Mouse (Mus musculus): ENCODE measurements around the gene Actg2.
A peak's percentile ranks its signal among the peaks of the same experiment; 100 is the strongest.

The Actg2 gene

DNA sequence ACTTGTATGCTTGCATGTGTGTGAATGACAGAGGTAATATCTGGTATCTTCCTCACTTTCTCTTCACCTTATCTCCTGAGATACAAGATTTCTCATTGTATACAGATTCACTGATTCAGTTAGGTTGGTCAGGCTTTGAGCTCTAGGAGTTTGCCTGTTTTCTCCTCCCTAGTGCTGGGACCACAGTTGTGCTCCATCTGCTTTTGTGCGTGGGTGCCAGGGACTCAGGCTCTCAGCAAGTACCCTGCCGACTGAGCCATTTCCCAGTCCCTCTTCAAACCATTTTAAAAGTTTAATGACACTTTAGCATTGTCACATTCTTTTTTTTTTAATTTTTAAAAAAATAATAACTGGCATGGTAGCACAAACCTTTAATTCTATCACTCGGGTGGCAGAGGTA lies 20.9 kb downstream of the Actg2 start:
- DNase-seq (ENCODE audit: low read depth, low spot score): no peak

DNA sequence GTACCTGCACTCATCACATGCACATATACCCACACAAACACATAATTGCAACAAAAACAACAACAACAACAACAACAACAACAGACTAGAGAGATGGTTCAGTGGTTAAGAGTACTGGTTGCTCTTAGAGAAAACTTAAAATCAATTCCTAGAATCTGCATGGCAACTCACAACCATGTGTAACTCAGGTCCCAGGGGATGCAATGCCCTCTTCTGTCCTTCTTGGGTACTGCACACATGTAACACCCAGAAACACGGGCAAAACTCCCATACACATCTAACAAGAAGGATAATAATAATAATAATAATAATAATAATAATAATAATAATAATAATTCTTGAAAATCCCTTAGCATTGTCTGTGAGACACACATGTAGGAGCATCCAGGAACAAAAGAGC lies 23.6 kb downstream of the Actg2 start:
- peak; percentile 89 for DNase-seq (ENCODE audit: low read depth, low spot score)

DNA sequence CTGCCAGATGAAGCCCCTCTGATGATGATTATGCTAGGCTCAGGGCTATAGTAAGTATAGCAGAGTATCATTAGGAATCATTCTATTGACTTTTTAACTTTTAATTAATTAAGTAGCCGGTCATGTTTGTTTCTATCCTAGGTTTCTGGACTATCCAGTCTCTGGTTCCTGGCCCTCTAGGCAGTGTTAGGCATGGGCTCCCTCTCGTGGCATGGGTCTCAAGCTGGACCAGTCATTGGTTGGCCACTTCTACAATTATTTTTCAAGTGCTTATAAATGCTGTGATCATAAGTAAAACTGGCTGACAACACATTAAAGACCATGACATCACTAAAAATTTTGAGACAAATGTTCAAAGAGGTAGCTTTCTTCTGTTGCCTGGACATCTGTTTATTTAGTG lies 25.9 kb downstream of the Actg2 start:
- DNase-seq (ENCODE audit: low read depth, low spot score): no peak

DNA sequence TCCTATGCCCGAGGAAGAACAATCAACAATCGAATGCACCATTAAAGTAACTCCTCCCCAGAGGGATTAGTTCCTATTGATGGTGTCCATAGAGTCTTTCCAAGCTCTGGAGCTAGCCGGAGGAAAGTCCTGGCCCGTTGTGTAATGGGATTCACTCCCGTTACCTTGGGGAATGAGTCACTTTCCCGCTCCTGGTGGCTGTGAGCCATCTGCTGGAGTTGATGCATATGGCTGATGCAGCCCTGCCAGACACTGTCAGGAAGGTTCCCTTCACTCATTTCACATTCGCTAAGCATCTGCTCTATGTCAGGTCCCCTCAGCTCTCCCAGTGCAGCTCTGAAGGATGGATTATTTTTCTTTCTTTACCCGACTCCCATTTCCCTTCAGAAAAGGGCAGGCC lies 26.6 kb downstream of the Actg2 start:
- DNase-seq (ENCODE audit: low read depth, low spot score): no peak

DNA sequence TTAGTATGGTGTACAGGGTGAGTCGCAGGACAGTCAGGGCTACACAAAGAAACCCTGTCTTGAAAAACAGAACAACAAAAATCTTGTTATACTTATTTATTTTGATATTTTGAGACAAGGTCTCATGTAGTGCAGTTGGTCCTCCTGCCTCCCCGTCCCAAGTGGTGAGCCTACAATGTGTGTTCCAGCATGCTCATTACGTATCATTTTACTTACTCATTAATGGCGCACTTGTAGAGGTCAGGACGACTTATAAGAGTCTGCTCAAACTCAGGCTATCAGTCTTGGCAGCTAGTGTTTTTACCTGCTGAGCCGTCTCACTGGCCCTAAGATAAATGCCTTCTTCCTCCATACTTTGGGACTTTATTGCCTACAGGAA lies 28.9 kb downstream of the Actg2 start:
- no peak for DNase-seq (ENCODE audit: low read depth, low spot score)

DNA sequence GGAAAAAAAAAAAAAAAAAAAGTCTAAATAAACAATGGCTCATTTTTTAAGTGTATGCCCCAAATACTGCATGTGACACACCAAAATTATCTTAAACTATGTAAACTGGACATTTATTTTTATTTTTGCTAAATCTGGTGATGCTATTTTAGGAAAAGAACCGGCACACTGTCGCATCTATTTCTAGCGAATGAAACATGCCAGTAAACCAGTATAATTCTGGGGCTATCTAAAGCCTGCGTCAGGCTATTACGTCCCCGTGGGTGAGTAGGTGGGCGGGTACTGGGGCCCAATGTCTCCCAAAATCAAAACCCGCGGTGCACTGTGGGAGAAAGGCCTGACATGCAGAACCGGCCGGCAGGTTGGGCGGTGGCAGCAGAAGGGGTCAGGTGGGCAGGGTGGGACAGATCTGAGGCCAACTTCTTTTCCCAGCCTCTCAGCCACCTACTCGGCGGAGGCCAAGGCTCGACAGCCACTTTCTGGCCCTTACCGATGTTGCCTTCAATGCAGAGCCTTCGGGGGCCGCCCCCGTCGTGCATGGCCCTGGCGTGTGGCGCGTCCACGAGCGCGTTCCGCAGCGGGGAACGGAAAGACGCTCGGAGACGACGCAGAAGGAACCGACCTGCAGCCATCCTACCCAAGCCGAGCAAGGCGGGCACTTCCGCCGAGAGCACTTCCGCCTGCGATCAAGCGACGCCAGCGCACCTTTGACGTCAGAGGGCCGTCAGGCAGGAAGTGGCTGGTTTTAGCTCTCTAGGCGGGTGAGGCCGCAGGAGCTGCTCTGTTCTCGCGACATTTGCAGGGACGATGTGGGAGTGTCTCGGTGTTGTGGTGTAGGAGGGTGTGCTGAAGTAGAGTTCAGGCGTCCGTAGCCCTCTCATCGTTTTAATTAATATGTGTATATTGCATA lies 29.6 kb downstream of the Actg2 start, which contains the start of gene Dguok:
TSS of gene Dguok (minus strand) at position 712 of the 910 bp plus-strand sequence.
- peak; percentile 100 for DNase-seq (ENCODE audit: low read depth, low spot score)

DNA sequence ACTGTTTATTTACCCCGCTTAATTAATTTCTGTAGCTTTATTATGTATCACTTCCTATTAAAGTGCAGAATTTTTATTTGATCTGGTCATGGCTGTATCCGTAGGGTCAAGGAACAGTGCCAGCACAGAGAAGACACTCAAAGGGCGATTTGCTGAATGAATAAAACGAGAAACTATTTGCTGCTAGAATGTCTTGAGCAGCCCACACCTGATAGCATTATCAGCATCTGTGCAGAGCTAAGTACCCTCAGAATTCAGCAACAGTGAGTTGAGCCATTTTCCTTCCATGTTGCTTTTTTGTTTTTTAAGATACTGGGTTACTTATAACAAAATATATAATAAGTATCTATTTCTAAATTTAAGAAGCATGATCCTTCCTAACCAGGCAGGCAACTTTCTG lies 30.5 kb downstream of the Actg2 start:
- no peak for DNase-seq (ENCODE audit: low read depth, low spot score)

DNA sequence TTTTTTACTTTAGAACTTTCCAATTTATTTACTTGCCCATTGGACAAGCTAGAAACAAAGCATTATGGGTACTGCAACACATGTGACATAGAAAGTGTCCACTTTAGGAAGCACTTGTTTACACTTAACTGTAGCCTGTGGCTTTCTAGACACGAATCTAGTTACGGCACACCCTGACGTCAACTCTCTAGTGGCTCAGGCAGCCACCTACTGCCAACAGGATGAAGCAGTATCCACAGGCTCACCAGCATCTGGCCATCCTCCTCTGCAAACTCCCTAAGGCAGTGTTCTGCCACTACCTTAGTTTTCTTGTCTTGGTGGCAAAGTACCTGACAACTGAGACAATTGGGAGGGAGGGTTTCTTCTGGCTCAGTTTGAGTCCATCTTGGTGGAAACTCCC lies 32.7 kb downstream of the Actg2 start:
- no peak for DNase-seq (ENCODE audit: low read depth, low spot score)

DNA sequence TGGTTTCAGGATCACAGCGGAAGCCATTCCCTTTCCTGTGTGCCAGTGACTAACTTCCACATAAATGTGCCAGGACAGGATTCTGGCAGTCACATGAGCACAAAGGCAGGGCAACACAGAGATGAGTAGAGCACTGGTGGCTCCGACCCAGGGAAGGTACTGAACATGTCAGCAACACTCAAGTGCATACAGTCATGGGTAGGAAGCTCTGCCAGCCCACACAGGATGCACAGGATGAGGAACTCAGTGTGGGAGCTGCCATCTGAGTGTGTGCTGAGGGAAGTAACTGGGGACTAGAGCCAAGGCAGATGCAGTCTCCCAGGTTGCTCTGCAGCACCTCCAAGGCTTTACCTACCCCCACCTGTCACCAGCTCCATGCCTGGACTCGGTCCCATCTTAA lies 33.4 kb downstream of the Actg2 start:
- no peak for DNase-seq (ENCODE audit: low read depth, low spot score)

DNA sequence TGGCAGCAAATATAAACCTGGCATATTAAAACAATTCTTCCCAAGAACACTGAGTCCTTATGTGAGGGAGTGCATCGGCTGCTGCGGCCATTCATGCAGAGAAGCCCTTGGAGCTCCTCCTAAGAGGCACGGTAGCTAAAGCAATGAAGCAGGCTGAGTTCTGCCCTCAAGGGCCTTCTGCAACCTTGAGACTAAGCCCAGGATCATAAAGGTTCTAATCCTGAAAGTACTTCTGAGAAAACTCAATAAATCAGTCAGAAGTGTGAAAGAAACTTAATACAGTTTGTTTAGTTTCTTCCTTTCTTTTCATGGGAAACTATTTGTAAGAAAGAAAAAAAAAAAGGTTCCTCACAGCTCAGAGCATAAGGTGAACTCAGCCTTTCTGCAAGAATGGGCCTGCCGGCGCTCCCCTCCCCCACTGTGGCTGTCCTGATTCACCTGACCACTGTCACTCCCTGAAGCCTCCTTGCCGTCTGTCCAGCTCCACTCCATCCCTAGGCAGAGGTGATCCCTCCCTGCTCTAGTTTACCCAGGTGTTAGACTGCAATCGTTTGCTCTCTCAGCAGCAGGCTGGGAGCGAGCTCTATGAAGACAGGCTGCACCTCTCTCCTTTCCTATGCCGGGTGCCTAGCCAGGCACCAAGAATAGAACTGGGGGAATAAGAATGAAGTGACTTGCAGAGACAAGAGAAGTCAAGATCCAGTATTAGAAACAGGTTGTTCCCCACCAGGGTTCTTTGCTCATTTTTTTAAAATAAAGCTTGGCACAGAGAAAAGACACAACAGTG lies 34.3 kb downstream of the Actg2 start:
- DNase-seq (ENCODE audit: low read depth, low spot score): no peak

DNA sequence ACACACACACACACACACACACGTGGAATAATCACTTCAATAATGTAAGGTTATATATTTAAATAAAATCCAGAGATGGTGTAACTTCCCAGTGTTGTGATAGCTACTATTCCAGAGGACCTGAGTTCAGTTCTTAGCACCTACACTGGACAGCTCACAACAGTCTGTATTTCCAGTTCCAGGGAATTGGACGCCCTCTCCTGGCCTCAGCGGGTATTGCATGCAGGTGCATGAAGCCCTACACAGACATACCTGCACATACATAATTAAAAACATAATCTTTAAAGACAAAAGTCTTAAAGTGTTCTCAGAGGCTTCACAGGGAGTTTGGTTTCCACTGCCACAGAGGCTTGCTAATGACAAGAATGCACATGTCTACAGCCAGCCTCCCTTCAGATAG lies 35.6 kb downstream of the Actg2 start:
- DNase-seq (ENCODE audit: low read depth, low spot score): peak; percentile 54

DNA sequence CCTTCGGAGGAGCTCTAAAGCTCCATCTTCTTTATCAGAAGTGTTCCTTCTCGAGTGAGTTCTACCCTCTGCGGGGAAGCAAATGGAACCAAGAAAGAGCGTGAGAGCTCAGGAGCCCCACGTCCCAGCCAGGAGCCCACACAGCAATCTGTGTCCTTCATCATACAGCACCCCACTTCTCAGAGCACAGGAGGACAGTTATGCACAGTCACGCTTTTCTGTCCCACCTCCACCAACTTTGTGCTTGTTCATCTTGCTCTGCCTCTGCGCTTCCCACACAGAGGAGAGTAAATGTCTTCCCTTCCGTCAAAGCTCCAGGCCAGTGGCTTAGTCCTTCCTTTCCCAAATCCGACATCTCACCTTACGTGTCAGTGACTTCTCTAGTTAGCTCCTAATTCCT lies 37.0 kb downstream of the Actg2 start:
- no peak for DNase-seq (ENCODE audit: low read depth, low spot score)

DNA sequence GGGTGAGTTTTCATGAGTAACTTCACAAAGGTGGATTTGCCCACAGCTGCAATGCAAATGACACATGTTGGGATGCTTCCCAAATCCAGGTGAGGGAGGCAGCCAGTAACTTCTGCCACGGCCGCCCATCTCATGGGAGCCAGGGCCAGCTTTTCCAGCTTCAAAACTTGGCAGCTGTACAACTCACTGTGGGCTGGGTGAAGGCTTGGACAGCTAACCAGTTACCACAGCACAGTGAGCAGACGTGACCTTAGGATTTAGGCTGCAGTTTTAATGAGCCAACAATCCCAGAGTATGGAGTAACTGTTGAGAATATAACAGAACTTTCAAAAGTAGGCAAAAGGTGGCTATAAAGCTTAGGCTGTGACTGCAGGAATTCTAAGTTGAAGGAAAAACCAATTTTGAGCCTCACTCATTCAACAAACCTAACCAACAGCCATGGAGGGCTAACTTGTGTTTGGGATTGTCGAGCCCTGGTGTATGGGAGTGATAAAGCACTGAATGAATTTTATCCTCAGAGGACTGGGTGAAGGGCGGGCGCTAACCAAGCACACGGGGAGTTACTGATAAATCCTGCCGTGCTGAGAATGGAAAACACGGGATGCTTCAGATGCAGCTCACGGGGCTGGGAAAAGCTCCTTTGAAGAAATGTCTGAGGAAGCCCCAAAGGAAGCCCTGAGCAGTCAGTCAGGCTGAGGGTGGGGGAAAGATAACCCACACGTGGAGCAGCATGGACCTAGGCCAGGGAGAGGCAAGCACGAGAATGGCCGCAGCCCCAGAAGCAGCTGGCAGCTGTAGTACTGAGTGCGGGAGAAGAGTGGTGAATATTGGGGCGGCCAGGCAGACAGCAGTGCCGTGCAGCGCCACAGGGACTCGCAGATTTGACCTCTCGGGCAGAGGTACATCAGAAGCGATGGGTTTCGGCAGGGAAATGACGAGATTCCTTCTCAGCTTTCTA lies 39.0 kb downstream of the Actg2 start:
- DNase-seq (ENCODE audit: low read depth, low spot score): no peak

DNA sequence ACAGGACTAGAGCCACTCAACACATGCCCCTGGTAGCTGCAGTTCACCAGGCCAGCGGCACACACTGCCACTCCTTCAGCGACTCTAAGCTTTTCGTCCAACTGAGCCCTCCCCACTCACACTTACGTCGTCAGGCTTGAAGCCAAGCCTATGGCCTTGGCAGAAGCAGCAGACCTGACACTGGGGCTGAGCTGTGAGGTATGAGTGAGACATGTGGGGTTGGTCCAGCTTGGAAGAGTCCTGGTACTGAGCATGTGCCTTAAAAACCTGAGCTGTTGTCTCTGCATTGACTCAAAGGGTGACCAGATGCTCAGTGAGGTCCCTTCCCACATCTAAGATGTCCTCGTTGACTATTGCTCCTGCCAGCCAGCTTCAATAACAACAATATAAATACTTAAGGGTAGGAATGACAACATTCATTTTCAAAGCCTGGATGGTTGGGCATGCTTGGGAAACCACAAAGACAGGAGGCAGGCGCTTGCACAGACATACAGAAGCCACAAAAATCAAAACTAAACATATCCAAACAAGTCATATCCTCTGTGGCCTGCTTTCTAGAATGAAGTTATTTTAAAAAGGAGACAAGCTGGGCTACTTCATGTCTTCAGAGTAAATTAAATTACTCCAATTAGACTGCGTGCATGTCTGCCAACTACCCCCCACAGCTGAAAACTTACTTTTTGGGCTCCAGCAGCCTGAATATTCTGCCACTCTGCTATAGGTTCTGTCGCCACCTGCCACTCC lies 39.9 kb downstream of the Actg2 start:
- no peak for DNase-seq (ENCODE audit: low read depth, low spot score)

DNA sequence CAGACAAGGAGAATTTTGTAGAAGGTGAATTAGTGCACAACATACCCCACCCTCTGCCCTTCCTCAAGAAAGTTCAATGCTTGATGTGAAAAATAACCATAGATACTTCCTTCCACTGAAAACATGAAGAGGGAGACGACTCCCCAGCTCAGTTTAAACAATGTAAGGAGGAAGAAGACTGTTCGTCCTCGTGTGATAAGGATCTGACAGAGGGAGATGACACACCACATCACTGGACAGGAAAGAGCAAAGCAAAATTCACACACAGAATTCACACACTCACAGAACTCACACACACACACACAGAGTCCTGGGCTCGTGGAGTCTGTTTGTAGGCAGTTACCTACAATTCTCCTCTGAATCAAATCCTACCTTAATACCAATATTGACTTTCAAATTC lies 45.4 kb downstream of the Actg2 start:
- DNase-seq (ENCODE audit: low read depth, low spot score): no peak

DNA sequence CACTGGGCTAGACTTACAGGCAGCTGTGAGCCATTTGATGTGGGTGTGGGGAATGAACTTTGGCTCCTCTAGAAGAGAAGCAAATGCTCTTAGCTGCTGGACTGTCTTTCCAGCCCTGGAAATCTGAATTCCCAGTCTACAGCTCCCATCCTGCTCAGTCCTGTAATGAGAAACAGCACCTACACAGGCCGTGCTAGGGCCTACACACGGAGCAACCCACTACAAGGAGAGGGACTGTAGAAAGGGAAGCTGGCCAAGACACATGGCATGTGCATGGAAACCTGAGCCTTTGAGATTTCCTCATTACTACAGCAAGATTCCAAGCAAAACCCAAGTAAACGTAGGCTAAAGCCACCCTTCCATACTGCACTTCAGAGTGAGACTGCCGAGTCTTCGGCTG lies 47.9 kb downstream of the Actg2 start:
- DNase-seq (ENCODE audit: low read depth, low spot score): no peak

DNA sequence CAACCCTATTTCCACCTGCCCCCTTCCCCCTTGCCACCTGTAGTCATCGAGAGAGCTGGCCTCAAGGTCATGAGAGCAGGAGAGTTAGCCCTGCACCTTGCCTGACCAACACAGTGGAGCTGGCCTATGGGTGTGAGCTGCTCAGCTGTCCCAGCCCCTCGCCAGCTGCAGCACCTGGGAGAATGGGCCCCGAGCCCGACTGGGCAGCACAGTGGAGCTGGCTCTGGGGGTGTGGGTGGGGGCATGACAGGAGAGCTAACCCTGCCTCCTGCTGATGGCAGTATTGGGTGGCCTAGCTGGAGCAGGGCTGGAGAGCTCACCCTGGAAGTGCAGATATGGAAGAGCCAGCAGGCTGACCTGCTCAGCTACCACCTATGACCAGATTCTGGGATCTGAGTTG lies 48.8 kb downstream of the Actg2 start:
- DNase-seq (ENCODE audit: low read depth, low spot score): no peak

DNA sequence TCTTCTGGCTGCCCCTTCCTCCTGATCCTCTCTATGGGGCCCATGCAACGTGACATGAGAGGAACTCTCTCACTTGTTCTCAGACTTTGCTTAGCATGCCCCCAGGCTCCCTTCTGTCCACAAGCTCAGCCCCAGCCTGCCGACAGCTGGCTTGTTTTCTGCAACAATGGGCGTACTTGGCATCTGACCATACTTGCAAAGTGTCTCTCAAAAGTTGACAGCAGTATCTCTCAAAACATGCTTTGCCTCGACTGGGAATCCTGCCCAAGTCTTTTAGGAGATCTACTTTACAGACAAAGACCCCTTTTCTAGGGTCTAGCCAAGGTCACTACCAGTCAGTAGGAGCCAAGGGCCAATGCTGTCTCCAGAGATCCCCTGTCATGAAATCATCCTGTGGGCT lies 50.2 kb downstream of the Actg2 start:
- DNase-seq (ENCODE audit: low read depth, low spot score): no peak

DNA sequence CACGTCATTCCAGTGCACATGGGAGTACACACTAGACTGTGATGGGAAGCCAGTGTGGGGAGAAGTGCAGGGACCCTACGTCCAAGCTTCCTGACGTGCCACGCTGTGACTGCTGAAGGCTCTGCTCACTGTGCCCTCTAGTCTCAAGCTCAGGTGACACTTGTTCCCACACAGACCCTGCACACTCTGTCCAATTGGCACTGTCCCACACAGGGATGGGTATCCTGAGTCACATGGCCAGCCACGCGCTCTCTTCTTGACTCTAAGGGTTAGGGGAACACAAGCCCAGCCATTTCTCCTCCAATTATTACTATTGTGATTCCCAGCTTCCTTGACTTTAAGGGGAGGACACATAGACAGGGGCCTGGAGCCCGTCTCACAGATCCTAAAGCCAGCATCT lies 52.3 kb downstream of the Actg2 start:
- no peak for DNase-seq (ENCODE audit: low read depth, low spot score)

DNA sequence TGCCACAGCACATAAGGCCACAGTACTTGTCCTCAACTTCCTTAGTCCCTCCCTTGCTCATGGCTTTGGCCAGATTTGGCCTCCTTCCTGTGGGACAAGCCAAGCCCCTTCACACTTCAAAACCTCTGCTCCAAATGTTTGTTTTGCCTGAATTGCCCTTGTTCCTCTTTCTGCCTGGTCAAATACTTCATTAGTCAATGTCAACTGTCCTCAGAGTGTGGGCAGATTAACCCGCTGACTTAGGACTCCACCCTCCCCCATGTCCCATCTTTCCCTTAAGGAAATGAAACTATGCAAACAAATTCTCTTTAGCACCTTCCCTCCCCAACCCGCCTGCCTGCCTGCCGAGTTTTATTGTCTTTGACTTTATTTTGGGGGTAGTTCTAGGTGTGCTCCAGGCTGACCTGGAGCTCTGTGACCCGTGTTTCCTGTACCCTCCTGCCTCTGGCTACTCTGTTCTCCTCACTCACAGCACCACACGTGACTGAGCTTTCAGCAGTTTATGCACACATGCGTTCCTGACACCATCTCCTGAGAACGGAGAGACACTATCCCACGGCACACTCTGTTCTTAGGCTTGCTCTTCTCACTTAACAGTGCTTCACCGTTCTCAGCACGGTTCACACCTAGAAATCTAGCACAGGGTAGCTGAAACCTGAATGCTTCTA lies 53.5 kb downstream of the Actg2 start:
- DNase-seq (ENCODE audit: low read depth, low spot score): no peak

Data from CD4-positive, CD25-positive, alpha-beta regulatory T cell, adult 2 months (primary cell).